Mouse (Mus musculus): ENCODE data around the gene Ide.
"Not testable (repeated sequence)": the region's sequence is repeated elsewhere in the genome, so short reads cannot be mapped to it uniquely, and the experiment has no call there.

Gene Ide

DNA sequence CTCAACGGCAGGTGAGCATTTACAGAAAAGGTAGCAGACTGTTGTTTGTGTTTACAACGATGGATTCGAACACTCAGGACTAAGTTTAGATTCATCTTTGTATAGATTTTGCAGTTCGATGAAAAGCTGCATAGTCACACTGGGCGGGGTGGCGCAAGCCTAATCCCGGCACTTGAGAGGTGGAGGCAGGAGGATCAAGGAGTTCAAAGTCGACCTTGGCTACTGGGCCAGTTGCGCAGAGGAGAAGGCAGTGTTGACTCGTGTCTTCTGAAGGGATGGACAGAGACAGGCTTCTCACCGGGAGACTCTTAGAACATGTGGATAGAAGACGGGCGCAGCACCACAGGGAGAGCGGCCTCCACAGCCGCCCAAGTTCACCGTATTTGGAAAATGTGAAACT lies 68.5 kb downstream of the Ide start:
- in situ Hi-C loops (cut with MboI, MseI), result no loop called here

DNA sequence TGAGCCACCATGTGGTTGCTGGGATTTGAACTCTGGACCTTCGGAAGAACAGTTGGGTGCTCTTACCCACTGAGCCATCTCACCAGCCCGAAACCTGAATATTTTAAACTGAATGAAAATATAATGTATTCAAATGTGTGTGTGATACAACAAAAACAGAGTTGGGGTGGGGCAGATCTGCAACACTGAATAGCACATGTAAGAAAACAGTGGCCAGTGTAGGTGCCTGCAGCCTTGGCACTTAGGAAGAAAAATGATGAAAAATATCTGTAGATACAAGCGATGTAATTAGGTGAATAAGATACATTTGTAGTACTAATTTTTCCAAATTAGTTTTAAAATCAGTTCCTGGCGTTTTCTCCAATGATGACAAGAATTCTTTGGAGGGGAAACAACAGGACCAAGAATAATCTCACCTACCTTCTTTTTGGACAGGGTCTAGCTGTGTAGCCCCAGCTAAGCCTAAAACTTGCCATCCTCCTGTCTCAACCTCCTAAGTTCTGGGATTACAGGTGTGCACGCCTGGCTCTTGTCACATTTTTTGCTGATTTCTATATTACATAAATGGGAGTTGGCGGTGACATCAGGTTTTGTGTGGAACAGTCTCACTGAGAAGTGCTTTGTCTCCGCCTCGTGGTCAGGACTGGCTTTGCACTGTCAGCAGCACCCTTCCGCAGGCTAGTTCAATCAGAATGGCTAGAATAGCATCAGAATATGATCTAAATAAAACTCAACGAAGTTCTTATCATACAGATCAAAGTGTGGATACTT lies 72.1 kb downstream of the Ide start:
- in situ Hi-C loops (cut with MboI, MseI), result no loop called here

DNA sequence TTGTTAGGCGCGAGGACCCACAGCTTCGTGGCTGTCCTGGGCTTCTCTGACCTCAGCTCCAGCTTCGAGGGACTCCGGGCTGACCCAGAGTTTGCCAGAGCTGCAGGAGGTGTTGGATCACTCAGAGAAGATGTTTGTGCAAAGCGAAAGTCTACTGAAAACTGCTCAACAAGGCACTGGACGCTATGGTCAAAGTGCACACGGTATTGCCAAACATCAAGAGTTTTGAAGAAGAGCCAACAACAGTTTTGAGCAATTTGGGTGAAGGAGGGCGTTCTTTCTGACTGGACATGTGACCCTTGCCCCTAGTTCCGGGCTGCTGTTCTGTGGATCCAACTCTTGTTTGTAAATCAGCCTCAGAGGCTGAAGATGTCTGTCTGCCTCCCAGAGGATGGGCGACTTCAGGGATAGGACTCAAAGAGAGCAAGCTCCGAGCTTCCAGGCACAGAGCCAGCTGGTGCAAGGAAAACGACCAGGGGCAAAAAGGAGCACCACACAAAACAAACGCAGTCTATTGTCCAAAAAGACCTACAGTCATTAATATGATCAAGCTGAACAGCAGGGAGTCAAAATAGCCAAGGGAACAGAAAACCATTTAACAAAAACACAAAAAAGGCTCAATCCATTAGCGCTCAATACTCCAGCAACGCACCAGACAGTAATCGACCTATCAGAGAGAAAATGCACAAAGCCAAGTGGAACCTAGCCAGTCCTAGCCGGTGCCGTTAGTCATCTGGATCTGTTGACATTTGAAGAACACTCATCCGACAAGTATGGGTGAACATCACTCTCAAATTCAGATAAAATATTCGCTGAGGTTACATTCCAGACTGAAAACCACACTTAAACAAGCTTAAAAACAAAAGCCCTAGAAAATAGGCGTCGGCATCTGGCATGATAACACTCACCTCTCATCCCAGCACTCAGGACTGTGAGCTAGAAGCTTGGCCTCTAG lies 73.4 kb downstream of the Ide start:
- in situ Hi-C loops (cut with MboI, MseI), result no loop called here

DNA sequence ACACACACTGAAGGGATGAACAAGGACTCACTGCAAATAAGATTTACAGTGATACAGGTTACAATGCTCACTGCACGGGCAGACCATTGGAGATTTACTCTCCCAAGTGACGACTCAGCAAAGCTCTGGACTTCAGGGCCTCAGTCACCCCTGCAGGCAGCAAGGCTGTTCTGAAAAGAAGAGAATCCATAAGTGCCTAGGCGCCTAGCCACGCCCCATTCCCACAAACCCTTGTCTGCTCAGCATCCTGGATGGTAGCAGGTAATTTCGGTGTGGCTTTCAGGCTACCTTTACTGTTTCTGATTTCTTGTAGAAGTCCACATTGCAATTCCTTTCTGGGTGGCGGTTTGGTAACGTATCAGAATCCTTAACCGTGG lies 74.1 kb downstream of the Ide start:
- in situ Hi-C loops (cut with MboI, MseI), result no loop called here

DNA sequence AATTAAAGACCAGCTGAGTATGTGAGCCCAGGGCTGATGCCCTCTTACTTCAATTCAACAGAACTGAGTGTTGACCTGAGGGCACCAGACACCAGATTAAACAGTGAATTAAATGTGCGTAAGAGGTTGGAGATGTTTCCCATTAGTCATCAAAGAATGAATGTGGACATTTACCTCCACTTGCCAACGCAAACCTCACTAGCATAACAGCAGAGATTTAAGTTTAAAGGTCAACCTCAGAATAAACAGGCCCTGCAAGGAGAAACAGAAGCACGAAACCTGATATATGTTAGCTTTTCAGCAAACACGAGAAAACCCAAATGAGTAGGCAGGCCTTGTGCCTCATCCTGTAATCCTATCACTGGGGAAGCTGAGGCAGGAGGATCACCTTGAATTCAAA lies 75.3 kb downstream of the Ide start:
- in situ Hi-C loops (cut with MboI, MseI), result no loop called here

DNA sequence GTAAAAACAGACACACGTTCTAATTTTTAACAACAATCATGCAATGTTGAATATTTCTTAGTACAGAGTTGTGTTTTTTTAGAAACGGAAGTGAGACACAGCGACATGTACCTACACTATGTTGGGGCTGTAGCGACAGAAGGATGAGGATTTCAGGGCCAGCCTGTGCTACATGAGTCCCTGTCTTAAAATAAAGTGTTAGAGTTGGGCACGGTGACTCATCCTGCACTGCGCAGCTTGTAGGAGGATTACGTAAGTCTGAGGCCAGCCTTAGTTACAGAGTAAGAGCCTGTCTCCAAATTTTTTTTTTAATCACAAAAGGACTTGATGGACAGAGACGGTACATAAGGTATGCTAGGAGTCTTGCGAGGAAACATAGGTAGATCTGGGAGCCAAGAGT lies 82.3 kb downstream of the Ide start:
- in situ Hi-C loops (cut with MboI, MseI), result no loop called here

DNA sequence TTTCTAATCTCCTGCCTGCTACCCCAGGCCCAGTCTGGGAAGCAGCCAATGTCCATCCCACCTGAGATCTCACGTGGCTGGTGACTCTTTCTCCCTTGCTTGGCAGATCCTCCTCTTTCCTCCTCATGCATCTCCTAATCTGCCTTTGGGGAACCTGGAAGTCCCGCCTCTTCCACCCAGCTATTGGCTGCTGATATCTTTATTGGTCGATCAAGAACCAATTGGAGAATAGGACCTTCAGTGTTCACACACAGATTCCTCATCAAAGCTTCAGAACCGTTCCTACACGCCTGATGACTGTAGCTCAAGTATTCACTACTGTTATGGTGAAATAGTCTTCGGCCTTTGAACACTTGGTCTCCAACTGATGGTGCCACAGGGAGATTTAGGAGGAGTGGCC lies 85.5 kb downstream of the Ide start:
- in situ Hi-C loops (cut with MboI, MseI), result no loop called here

DNA sequence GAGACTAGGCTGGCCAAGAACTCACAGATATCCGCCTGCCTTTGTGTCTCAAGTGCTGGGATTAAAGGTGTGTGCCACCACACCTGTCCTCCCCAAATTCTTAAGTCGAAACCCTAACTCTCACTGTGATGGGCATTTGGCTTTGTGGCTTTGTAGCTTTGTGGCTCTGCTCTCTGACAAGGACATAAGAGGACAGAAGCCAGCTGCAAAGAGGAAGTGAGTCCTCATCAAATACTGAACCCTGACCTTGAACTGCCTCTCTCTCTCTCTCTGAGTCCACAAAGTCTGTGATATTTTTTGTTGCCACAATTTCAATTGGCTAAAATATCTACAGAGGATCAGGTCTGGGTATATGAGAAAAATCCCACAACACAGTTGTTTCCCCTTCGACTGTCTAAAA lies 89.5 kb downstream of the Ide start:
- in situ Hi-C loops (cut with MboI, MseI), result no loop called here

DNA sequence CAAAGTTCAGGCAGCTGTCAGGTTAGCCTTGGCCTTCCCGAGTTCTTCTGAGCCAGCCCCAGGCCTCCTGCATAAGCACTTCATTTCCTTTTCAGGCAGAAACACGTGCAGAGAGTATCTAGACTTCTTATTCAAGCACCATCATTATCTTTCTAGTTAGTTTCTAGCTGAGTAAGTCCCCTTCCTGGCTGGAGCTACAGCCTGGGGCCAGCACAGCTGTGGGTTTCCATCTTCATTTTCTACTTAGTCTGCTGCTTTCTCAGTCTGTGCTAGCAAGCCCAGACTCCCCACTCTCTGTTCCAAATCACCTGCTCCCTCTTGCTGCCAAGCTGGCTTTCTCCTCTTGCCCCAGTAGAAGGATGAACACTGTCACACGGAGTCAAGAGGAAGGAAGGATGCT lies 90.8 kb downstream of the Ide start:
- in situ Hi-C loops (cut with MboI, MseI), result no loop called here

DNA sequence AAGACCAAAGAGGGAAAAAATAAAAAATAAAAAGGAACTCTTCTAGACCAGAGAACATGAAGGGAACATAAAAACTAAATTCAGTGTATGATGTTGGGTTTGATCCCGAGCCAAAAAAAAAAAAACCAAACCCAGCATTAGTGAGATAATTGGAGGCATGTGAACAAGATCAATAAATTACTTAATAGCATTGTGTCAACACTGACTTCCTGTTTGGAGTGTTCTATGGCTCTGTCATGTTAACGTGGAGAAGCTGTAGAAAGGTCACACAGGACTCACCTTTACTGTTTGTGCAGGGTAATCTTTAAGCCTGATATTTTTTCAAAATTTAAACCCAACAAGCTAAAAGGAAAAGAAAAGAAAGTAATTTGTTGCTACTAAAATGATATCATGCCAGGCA lies 94.9 kb downstream of the Ide start:
- in situ Hi-C loops (cut with MboI, MseI), result no loop called here

DNA sequence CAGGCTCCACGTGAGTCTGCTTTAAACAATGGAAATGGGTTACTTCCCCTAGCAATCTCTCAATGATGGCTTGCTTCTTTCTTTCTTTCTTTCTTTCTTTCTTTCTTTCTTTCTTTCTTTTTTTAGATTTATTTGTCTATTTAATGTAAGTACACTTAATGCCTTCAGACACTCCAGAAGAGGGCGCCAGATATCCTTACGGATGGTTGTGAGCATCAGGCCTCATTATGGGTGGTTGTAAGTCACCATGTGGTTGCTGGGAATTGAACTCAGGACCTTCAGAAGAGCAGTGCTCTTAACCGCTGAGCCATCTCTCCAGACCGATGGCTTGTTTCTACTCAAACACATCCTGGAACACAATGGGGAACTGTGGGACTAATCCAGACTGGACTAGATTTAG lies 96.5 kb downstream of the Ide start:
- in situ Hi-C loops (cut with MboI, MseI), result no loop called here

DNA sequence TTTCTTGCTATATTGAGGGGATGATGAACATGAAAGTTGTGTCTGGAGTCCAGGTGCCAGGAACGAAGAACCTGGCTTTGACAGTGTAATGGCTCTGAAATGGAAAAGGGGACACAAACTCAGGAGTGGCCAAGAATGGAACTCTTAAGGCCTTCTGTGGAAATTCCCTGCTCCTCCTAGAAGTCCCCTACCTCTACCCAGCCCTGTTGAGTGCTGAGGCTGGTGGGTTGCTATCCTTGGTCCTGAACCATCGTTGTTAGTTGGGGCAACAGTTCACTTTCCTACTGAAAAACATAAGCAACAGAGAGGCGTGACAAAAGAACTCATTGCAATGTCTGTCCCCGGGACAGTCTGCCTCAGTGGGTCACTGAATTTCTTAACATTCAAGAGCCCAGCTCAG lies 98.6 kb downstream of the Ide start:
- in situ Hi-C loops (cut with MboI, MseI), result loop anchor here in 1 of 2 experiments (5.0 kb wide), 1 partner anchor 277 kb away; no protein-coding TSS in a partner anchor

DNA sequence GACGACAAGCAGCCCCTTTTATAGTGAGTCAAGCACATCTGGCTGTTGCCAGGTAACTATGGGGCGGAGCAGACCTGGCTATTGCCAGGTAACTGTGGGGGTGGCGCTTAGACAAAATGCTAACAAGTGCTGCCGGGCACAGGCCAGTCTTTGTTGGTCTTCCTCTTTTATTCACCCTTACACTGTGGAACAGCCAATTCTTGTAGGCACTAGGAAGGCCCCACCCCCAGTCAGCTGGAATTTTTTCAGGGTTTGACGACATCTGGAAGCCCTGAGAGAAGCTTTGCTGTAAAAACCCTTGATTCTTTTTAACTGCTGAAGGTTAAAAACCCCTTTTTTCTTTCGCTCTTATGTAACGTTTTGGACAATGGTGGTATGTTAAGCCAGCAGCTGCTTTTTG lies 99.0 kb downstream of the Ide start:
- in situ Hi-C loops (cut with MboI, MseI), result loop anchor here in 1 of 2 experiments (5.0 kb wide), 1 partner anchor 276 kb away; no protein-coding TSS in a partner anchor

DNA sequence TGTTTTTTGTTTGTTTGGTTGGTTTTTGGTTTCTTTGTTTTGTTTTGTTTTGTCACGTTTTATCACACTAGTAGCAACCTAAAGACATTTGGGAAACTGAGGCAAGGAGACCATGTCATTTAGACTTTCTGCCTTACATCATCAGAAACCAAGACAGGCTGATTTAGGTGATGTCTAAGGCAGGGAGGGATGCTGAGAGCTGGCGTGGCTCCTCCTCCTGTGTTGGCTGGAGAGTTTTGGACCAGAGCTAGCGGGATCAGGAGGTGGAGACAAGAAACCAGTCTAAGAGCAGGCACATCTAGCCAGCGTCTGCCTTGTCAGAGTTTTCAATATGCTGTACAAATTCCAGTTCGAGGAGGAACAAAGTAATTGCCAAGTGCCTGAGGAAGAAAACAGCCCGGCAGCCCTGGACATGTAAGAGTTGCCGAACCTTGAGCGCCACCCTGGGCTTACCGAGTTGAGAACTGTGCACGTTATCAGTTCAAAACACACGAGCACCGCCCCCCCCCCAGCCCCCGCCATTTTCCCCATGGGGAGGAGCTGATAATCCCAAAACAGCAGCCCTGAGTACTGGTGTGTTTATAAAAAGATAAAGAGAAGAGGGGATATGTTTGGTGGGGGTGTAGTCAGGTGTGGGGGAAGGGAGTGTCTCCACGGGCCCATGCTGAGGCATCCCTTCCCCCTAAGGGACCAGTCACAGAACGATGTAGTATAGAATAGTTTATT lies 99.8 kb downstream of the Ide start:
- in situ Hi-C loops (cut with MboI, MseI), result loop anchor here in 1 of 2 experiments (5.0 kb wide), 1 partner anchor 276 kb away; no protein-coding TSS in a partner anchor

DNA sequence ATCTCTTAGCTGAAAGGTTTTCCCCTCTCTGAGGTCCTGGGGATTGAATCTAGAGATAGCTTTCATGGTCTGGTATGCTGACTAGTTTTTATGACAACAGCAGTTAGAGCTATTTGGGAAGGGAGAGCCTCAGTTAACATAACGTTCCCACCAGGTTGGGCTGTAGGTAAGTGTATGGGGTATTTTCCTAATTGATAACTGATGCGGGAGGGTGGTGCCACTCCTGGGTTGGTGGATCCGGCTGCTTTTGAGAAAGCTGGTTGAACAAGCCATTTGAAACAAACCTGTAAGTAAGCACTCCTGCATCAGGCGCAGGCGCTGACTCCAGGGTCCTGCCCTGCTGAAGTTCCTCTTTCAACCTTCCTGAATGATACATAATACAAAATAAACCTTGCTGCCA lies 100.3 kb downstream of the Ide start:
- in situ Hi-C loops (cut with MboI, MseI), result loop anchor here in 1 of 2 experiments (5.0 kb wide), 1 partner anchor 275 kb away; no protein-coding TSS in a partner anchor

DNA sequence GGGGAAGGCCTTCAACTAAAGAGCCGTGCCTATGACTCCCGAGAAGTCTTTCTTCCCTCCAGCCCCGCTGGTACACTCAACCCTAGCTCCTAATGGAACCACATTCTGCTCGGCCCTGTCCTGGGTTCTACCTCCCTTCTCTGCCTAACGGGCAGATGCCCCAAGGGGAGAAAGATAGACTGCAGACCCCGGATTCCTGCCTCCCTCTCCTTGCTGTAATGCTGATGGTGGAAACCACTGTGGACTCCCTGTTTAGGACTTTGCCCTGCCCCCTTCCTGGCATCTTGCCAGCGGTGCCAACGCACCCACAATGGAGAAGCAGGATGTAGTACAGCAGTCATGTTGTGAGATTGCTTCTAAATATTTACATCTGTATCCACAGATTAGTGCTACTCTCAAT lies 101.8 kb downstream of the Ide start:
- in situ Hi-C loops (cut with MboI, MseI), result loop anchor here in 1 of 2 experiments (5.0 kb wide), 1 partner anchor 274 kb away; no protein-coding TSS in a partner anchor

DNA sequence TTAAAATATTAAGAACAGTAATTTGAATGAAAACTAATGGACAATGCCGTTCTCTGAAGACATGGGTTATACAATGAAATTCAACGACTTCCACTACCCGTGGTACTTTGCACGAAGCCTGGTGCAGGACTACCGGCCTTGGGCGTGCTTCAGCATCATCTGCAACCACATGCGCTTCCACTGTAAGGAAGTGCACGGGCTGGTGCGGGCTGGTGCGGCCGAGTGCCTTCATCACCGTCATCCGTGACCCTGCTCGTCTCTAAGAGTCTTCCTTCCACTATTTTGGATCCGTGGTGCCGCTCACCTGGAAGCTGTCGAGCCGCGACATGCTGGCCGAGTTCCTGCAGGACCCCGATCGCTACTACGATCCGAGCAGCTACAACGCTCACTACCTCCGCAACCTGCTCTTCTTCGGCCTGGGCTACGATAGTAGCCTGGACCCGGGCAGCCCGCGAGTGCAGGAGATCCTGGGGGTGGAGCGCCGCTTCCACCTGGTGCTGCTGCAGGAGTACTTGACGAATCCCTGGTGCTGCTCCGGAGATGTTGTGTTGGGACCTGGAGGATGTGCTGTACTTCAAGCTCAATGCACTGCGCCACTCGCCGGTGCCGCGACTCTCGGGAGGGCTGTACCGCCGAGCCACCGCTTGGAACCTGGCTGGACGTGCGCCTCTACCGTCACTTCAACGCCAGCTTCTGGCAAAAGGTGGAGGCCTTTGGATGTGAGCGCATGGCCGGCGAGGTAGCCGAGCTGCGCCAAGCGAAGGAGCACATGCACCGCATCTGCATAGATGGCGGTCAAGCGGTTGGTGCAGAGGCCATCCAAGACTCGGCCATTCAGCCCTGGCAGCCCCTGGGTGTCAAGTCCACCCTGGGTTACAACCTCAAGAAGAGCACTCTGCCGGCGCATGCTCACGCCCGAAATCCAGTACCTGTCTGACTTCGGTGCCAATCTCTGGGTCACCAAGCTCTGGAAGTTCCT lies 103.8 kb downstream of the Ide start:
- in situ Hi-C loops (cut with MboI, MseI), result no loop called here

DNA sequence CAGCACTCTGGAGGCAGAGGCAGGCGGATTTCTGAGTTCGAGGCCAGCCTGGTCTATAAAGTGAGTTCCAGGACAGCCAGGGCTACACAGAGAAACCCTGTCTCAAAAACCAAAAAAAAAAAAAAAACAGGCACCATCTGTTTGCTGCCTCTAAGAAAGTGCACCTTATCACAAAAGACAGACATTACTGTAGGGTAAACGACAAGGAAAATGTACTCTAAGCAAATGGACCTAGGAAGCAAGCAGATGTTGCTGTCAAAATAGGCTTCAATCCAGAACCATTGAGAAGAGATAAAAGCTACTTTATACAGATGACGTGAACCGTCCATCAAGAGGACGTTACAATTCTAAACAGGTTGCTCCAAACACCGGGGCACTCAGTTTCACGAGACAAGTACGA lies 105.1 kb downstream of the Ide start:
- in situ Hi-C loops (cut with MboI, MseI), result not testable (repeated sequence)

DNA sequence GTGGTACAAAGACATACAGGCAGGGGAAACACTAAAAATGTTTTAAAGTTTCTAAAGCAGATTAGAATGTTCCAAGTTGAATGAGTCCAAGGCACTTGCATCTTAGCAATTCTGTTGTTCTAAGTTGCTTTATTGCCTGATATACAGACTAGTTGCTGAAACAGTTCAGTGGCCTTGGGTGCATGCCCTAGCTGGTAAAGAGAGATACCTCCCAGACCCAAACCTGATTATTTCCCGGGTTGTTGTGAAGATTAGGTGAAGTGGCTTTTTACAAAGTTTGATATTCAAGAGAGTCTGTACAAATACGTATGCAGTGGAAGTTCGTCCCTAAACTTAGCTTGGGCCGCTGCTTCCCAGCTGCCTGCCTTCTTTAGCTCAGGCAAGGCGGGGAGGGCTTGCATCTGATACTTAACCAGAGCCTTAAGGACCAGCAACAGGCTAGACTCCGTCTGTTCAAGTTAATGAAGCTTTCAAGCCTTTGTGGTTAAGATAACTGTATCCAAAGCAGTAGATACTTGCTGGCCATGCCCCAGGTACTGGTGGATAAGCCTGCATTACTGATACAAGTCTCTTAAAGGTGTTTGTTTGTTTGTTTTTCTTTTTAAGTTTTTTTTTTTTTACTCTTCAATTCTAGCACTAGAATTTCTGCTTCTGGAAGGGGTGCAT lies 112.3 kb downstream of the Ide start:
- in situ Hi-C loops (cut with MboI, MseI), result no loop called here

Measured in T-helper 17 cell (primary cell).